Mouse (Mus musculus): ENCODE results near the gene Arnt. TPM values are rescaled to one million over a fixed set of nuclear protein-coding genes. Genes with fewer than 3 reads are reported as not detected.

Gene Arnt
- polyA plus RNA-seq, 1 experiment from 2014 or later = 22.7 TPM

DNA sequence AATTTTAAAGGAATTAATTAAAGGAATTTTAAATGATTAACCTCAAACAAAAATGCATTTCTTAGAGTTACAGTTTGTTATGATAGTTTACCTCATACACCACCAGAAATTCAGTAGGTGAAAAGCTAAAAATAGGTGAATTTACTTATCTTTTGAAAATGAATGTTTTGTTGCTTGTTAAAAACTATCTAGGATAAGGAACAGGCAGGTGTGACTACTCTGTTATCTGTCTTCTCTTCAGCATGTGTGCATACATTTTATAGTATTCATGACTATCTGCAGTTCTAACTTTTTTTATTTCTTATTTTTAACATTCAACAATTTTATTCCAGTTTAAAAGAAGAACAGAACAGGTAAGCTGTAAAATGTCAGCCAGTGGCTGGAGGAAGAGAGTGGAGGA lies 29.7 kb downstream of the Arnt start:
- H3K27ac ChIP-seq (ENCODE audit: low read length) = no peak overlapping the region
- no peaks in the 10 kb centered on the region for H3K4me1 ChIP-seq (ENCODE audit: insufficient read depth, low read depth, low read length)
- H3K9me3 ChIP-seq (ENCODE audit: low read length) = no peaks in the 10 kb centered on the region
- ATAC-seq (no peak), DNase-seq (ENCODE audit: low spot score) (no peak)
- H3K4me2 ChIP-seq (replicated peaks; ENCODE audit: low read depth, low read length) = no peak overlapping the region
- no peak for TF ChIP-seq EP300 (IDR thresholded peaks at IDR 0.05)
- TF ChIP-seq CTCF (IDR thresholded peaks at IDR 0.05) = no peak
- no peak overlapping the region for H3K4me3 ChIP-seq (ENCODE audit: low read depth, low read length)
- 0 out of 2 replicates have a peak, but pooled peaks cover 3% of the 10 kb centered on the region for H3K36me3 ChIP-seq (ENCODE audit: insufficient read depth, low read length)
- H3K27me3 ChIP-seq (replicated peaks; ENCODE audit: insufficient read depth, low read length) = no peaks in the 10 kb centered on the region
- H3K9ac ChIP-seq (replicated peaks; ENCODE audit: low read depth) = no peak overlapping the region

DNA sequence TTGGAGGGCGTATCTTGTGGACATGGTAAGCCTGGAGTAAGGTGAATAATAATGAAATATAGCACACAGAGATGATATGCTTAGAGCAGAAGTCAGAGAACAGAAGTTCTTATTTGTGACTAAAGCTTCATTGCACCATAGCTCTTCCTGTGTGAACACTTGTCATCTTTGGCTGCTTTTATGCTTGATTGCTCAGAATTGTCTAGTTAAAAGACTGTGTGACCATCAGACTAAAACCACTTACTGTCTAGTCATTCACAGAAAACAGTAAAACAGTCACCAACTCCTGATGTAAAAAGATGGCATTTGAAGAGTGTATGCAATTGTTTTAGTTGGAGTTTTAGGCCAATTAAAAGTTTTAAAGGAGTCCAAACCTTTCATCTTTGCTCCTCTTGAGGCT lies 44.8 kb downstream of the Arnt start:
- no peaks in the 10 kb centered on the region for H3K27me3 ChIP-seq (replicated peaks; ENCODE audit: insufficient read depth, low read length)
- H3K4me3 ChIP-seq (ENCODE audit: low read depth, low read length) = no peak overlapping the region
- H3K4me1 ChIP-seq (ENCODE audit: insufficient read depth, low read depth, low read length) = no peaks in the 10 kb centered on the region
- DNase-seq (ENCODE audit: low spot score) = no peak
- TF ChIP-seq CTCF (IDR thresholded peaks at IDR 0.05) = no peak
- TF ChIP-seq EP300 (IDR thresholded peaks at IDR 0.05) = no peak
- H3K9me3 ChIP-seq (ENCODE audit: low read length) = no peaks in the 10 kb centered on the region
- H3K4me2 ChIP-seq (replicated peaks; ENCODE audit: low read depth, low read length) = no peak overlapping the region
- no peak overlapping the region for H3K27ac ChIP-seq (ENCODE audit: low read length)
- peaks cover 53% of the 10 kb centered on the region for H3K36me3 ChIP-seq (ENCODE audit: insufficient read depth, low read length)
- H3K9ac ChIP-seq (replicated peaks; ENCODE audit: low read depth) = no peak overlapping the region
- 95% methylated on average over 1 of the region's 1 CpGs for WGBS
- ATAC-seq = no peak

DNA sequence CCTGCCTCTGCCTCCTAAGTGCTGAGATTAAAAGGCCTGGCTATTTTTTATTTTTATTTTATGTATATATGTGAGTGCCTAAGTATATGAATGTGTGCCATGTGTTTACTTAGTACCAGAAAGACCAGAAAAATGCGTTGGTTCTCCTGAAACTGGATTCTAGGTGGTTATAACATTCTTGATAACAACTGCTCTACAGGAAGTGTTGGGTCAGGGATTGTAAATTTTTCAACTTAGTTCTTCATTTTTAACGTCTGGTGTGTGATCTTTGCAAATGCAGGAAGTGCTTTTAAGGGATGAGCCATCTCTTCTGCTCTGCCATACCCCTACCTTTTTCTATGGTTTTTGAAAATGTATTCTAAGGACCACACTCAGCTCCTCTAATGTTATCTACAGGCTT lies 52.2 kb downstream of the Arnt start:
- no peak for DNase-seq (ENCODE audit: low spot score)
- TF ChIP-seq EP300 (IDR thresholded peaks at IDR 0.05) = no peak
- TF ChIP-seq CTCF (IDR thresholded peaks at IDR 0.05) = no peak
- no peak for ATAC-seq
- no peak overlapping the region for H3K4me2 ChIP-seq (replicated peaks; ENCODE audit: low read depth, low read length)
- H3K4me1 ChIP-seq (ENCODE audit: insufficient read depth, low read depth, low read length) = no peaks in the 10 kb centered on the region
- H3K9ac ChIP-seq (replicated peaks; ENCODE audit: low read depth) = no peak overlapping the region
- no peak overlapping the region for H3K27ac ChIP-seq (ENCODE audit: low read length)
- peaks cover 43% of the 10 kb centered on the region for H3K36me3 ChIP-seq (ENCODE audit: insufficient read depth, low read length)
- no peaks in the 10 kb centered on the region for H3K9me3 ChIP-seq (ENCODE audit: low read length)
- H3K27me3 ChIP-seq (replicated peaks; ENCODE audit: insufficient read depth, low read length) = no peaks in the 10 kb centered on the region
- H3K4me3 ChIP-seq (ENCODE audit: low read depth, low read length) = no peak overlapping the region
- 64% methylated on average over 2 of the region's 2 CpGs for WGBS

DNA sequence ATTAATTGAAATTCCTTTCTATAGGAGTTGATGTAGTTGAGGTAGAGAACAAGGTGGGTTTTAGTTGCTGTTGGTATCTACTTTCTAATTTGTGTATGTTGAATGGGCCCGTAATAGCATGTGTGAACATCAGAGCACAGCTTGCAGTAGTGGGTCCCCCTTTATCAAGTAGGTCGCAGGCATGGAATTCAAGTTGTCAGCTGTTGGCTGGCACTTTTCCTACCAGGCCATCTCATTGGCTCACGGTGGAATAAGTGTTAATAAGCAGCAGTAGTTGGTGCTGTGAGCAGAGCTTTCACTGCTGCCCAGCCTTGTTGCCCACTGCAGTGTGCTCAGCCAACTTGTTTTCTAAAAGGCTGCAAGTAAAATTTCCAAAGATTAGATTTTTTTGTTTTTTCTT lies 54.5 kb downstream of the Arnt start:
- Histone ChIP-seq H3K4me2 (replicated peaks; ENCODE audit: low read depth, low read length) (no peak overlapping the region), H3K4me3 (ENCODE audit: low read depth, low read length) (no peak overlapping the region), H3K27me3 (replicated peaks; ENCODE audit: insufficient read depth, low read length) (no peaks in the 10 kb centered on the region), H3K9me3 (ENCODE audit: low read length) (no peaks in the 10 kb centered on the region), H3K27ac (ENCODE audit: low read length) (no peak overlapping the region), H3K9ac (replicated peaks; ENCODE audit: low read depth) (no peak overlapping the region), H3K4me1 (ENCODE audit: insufficient read depth, low read depth, low read length) (no peaks in the 10 kb centered on the region), H3K36me3 (ENCODE audit: insufficient read depth, low read length) (peaks cover 43% of the 10 kb centered on the region)
- TF ChIP-seq EP300 (IDR thresholded peaks at IDR 0.05) (no peak), CTCF (IDR thresholded peaks at IDR 0.05) (no peak)
- ATAC-seq (no peak), DNase-seq (ENCODE audit: low spot score) (no peak)
- 94% methylated on average over 3 of the region's 3 CpGs for WGBS

DNA sequence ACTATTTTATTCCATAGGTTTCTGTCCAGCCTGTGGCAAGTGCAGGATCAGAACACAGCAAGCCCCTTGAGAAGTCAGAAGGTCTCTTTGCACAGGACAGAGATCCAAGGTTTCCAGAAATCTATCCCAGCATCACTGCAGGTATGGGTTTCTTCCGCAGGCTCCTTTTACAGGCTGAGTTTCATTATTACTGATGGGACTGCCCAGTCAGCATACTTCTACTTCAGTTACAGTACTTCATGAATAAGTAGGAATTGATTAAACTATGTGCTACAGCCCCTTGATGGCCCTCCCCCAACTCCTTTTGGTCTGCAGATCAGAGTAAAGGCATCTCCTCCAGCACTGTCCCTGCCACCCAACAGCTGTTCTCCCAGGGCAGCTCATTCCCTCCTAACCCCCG lies 56.0 kb downstream of the Arnt start:
- no peaks in the 10 kb centered on the region for H3K9me3 ChIP-seq (ENCODE audit: low read length)
- no peak overlapping the region for H3K9ac ChIP-seq (replicated peaks; ENCODE audit: low read depth)
- H3K27ac ChIP-seq (ENCODE audit: low read length) = no peak overlapping the region
- DNase-seq (ENCODE audit: low spot score) (no peak), ATAC-seq (no peak)
- no peak for TF ChIP-seq CTCF (IDR thresholded peaks at IDR 0.05)
- no peak for TF ChIP-seq EP300 (IDR thresholded peaks at IDR 0.05)
- 89% methylated on average over 2 of the region's 2 CpGs for WGBS
- H3K36me3 ChIP-seq (ENCODE audit: insufficient read depth, low read length) = peaks cover 53% of the 10 kb centered on the region
- no peak overlapping the region for H3K4me2 ChIP-seq (replicated peaks; ENCODE audit: low read depth, low read length)
- H3K4me1 ChIP-seq (ENCODE audit: insufficient read depth, low read depth, low read length) = no peaks in the 10 kb centered on the region
- no peaks in the 10 kb centered on the region for H3K27me3 ChIP-seq (replicated peaks; ENCODE audit: insufficient read depth, low read length)
- no peak overlapping the region for H3K4me3 ChIP-seq (ENCODE audit: low read depth, low read length)

DNA sequence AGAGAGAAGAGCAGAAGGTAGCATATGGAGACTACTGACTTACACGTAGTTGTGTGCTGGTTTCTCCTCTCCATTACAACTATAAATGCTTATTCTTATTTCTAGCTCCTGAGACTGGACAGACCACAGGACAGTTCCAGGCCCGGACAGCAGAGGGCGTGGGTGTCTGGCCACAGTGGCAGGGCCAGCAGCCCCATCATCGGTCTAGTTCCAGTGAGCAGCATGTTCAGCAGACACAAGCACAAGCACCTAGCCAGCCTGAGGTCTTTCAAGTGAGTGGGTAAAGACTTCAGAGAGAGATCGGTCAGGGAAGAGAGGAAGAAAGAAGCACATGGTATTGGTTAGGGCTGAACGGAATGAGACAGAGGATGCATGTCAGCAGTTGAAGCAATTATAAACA lies 60.2 kb downstream of the Arnt start:
- Histone ChIP-seq H3K27me3 (replicated peaks; ENCODE audit: insufficient read depth, low read length) (no peaks in the 10 kb centered on the region), H3K4me3 (ENCODE audit: low read depth, low read length) (no peak overlapping the region), H3K4me2 (replicated peaks; ENCODE audit: low read depth, low read length) (no peak overlapping the region), H3K27ac (ENCODE audit: low read length) (no peak overlapping the region), H3K36me3 (ENCODE audit: insufficient read depth, low read length) (peaks cover 39% of the 10 kb centered on the region), H3K9me3 (ENCODE audit: low read length) (no peaks in the 10 kb centered on the region), H3K9ac (replicated peaks; ENCODE audit: low read depth) (no peak overlapping the region), H3K4me1 (ENCODE audit: insufficient read depth, low read depth, low read length) (no peaks in the 10 kb centered on the region)
- 66% methylated on average over 6 of the region's 6 CpGs for WGBS
- no peak for TF ChIP-seq EP300 (IDR thresholded peaks at IDR 0.05)
- peak; percentile 73 for TF ChIP-seq CTCF (IDR thresholded peaks at IDR 0.05)
- DNase-seq (ENCODE audit: low spot score) (peak; percentile 42), ATAC-seq (no peak)

DNA sequence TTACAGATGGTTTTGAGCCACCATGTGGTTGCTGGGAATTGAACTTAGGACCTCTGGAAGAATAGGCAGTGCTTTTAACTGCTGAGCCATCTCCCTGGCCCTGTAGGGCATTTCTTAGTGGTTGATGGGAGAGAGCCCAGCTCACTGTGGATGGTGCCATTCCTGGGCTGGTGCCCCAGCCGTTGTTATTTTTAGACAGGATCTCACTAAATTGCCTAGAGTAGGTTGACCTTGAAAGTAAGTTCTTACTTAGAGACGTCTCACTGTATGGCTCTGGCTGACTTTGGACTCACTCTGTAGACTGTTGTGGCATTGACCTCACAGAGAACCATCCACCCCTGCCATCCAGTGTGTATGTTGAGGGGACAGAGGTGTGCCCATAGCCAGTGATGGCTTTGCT lies 64.0 kb downstream of the Arnt start:
- H3K4me2 ChIP-seq (replicated peaks; ENCODE audit: low read depth, low read length) = no peak overlapping the region
- 75% methylated on average over 2 of the region's 2 CpGs for WGBS

More for the DNA sequence above, 64.0 kb downstream of the Arnt start:
- TF ChIP-seq CTCF (IDR thresholded peaks at IDR 0.05) (no peak), EP300 (IDR thresholded peaks at IDR 0.05) (no peak)
- no peaks in the 10 kb centered on the region for H3K4me1 ChIP-seq (ENCODE audit: insufficient read depth, low read depth, low read length)
- H3K27me3 ChIP-seq (replicated peaks; ENCODE audit: insufficient read depth, low read length) = no peaks in the 10 kb centered on the region
- ATAC-seq = no peak
- H3K9me3 ChIP-seq (ENCODE audit: low read length) = no peaks in the 10 kb centered on the region
- no peak for DNase-seq (ENCODE audit: low spot score)
- no peak overlapping the region for H3K27ac ChIP-seq (ENCODE audit: low read length)
- H3K9ac ChIP-seq (replicated peaks; ENCODE audit: low read depth) = no peak overlapping the region
- peaks cover 18% of the 10 kb centered on the region for H3K36me3 ChIP-seq (ENCODE audit: insufficient read depth, low read length)
- H3K4me3 ChIP-seq (ENCODE audit: low read depth, low read length) = no peak overlapping the region
